Mouse (Mus musculus): ENCODE data around the gene Lamtor2. TPM values are rescaled to one million over a fixed set of nuclear protein-coding genes. Genes with fewer than 3 reads are reported as not detected.

Gene Lamtor2
- total RNA-seq, 2 experiments from 2014 or later: 96.9 to 99.5 TPM

GRCm38 (mm10) chr3:88569694-88570093 lies 16.8 kb upstream of the Lamtor2 start:
- intact Hi-C loops (cut with DNase I): no loop called here
- no peak for DNase-seq (ENCODE audit: low spot score in 2 of 2)

GRCm38 (mm10) chr3:88569093-88569492 lies 16.2 kb upstream of the Lamtor2 start:
- DNase-seq (ENCODE audit: low spot score in 2 of 2): no peak

GRCm38 (mm10) chr3:88568615-88569014 lies 15.7 kb upstream of the Lamtor2 start:
- DNase-seq (ENCODE audit: low spot score in 2 of 2): no peak
- intact Hi-C loops (cut with DNase I): no loop called here

More at GRCm38 (mm10) chr3:88569093-88569492, 16.2 kb upstream of the Lamtor2 start:
- intact Hi-C loops (cut with DNase I): no loop called here

- intact Hi-C loops (cut with DNase I): no loop called here
- no peak for DNase-seq (ENCODE audit: low spot score in 2 of 2)
Observed at GRCm38 (mm10) chr3:88567892-88568291, 15.0 kb upstream of the Lamtor2 start.

GRCm38 (mm10) chr3:88566536-88567061 lies 13.7 kb upstream of the Lamtor2 start:
- DNase-seq (ENCODE audit: low spot score in 2 of 2): no peak
- intact Hi-C loops (cut with DNase I): no loop called here

- intact Hi-C loops (cut with DNase I): no loop called here
- DNase-seq (ENCODE audit: low spot score in 2 of 2): no peak
Observed at GRCm38 (mm10) chr3:88566116-88566515, 13.2 kb upstream of the Lamtor2 start.

- intact Hi-C loops (cut with DNase I): no loop called here
Observed at GRCm38 (mm10) chr3:88563966-88564365, 11.1 kb upstream of the Lamtor2 start.

GRCm38 (mm10) chr3:88563442-88563841 lies 10.6 kb upstream of the Lamtor2 start:
- intact Hi-C loops (cut with DNase I): no loop called here
- DNase-seq (ENCODE audit: low spot score in 2 of 2): no peak

More at GRCm38 (mm10) chr3:88563966-88564365, 11.1 kb upstream of the Lamtor2 start:
- no peak for DNase-seq (ENCODE audit: low spot score in 2 of 2)

- intact Hi-C loops (cut with DNase I): no loop called here
- no peak for DNase-seq (ENCODE audit: low spot score in 2 of 2)
Observed at GRCm38 (mm10) chr3:88561989-88562388, 9.1 kb upstream of the Lamtor2 start.

GRCm38 (mm10) chr3:88559596-88559995 lies 6.7 kb upstream of the Lamtor2 start:
- intact Hi-C loops (cut with DNase I): no loop called here
- no peak for DNase-seq (ENCODE audit: low spot score in 2 of 2)

GRCm38 (mm10) chr3:88556616-88557015 lies 3.7 kb upstream of the Lamtor2 start:
- intact Hi-C loops (cut with DNase I): no loop called here
- DNase-seq (ENCODE audit: low spot score in 2 of 2): no peak

- DNase-seq (ENCODE audit: low spot score in 2 of 2): no peak
- intact Hi-C loops (cut with DNase I): no loop called here
Observed at GRCm38 (mm10) chr3:88555731-88556130, 2.9 kb upstream of the Lamtor2 start.

GRCm38 (mm10) chr3:88555069-88555605 lies 2.3 kb upstream of the Lamtor2 start:
- intact Hi-C loops (cut with DNase I): no loop called here
- DNase-seq (ENCODE audit: low spot score in 2 of 2): no peak

- intact Hi-C loops (cut with DNase I): loop anchor here (5.0 kb wide), 1 partner anchor 667 kb away; the partner anchor contains the start of gene Prcc
- DNase-seq (ENCODE audit: low spot score in 2 of 2): peak; percentile 42 to 66
Observed at GRCm38 (mm10) chr3:88553880-88554586, 1.2 kb upstream of the Lamtor2 start.

GRCm38 (mm10) chr3:88553525-88553879 lies 628 bp upstream of the Lamtor2 start, which contains the start of gene Ubqln4:
TSS of gene Ubqln4 (plus strand) at chr3:88553758.
- intact Hi-C loops (cut with DNase I): loop anchor here (5.0 kb wide), 1 partner anchor 666 kb away; the partner anchor contains the start of gene Prcc
- peak; percentile 84 to 91 for DNase-seq (ENCODE audit: low spot score in 2 of 2)

GRCm38 (mm10) chr3:88552082-88552645 lies 710 bp downstream of the Lamtor2 start:
- no peak for DNase-seq (ENCODE audit: low spot score in 2 of 2)
- intact Hi-C loops (cut with DNase I): loop anchor here (5.0 kb wide), 1 partner anchor 665 kb away; the partner anchor contains the start of gene Prcc

- no peak for DNase-seq (ENCODE audit: low spot score in 2 of 2)
- intact Hi-C loops (cut with DNase I): loop anchor here (5.0 kb wide), 1 partner anchor 664 kb away; the partner anchor contains the start of gene Prcc
Observed at GRCm38 (mm10) chr3:88551586-88551985, 1.3 kb downstream of the Lamtor2 start.

GRCm38 (mm10) chr3:88548180-88548917 lies 4.5 kb downstream of the Lamtor2 start, which contains the start of gene Rab25:
TSS of gene Rab25 (minus strand) at chr3:88548300.
- intact Hi-C loops (cut with DNase I): no loop called here
- no peak for DNase-seq (ENCODE audit: low spot score in 2 of 2)

- intact Hi-C loops (cut with DNase I): no loop called here
- DNase-seq (ENCODE audit: low spot score in 2 of 2): no peak
Observed at GRCm38 (mm10) chr3:88546674-88547418, 6.0 kb downstream of the Lamtor2 start.

All from left cerebral cortex, postnatal 25 days (tissue).